Mouse (Mus musculus) A20 (cell line): ENCODE results near the gene Hoxa3.

ENCODE experiments used
- DNase-seq: peaks from one replicate; pipeline ENCODE4 v3.0.0-alpha.2; 2011; ENCODE audit warnings: low read depth, low spot score

The Hoxa3 gene

GRCm38 (mm10) chr6:52246916-52247315, 33.8 kb upstream of the Hoxa3 start:
- DNase-seq = no peak

DNA sequence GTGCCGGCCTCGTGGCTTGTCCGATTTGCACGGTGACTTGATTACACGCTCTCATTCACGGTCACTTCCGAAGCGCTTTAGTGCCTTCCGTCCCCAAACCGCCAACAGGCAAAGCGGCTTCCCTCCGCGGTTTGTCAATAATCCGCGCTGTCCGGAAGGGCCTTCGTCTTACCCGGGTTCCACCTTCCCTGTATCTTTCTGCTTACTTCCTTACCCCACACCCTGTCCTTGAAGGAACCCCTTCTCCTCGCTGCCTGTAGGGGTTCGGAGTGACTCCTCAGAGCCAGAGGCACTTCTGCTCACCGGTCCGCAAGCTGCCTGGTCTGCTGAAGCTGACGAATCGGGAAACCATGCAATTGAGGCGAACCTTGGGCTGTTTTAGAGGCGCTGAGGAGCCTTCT, 33.3 kb upstream of the Hoxa3 start:
- DNase-seq = no peak

DNA sequence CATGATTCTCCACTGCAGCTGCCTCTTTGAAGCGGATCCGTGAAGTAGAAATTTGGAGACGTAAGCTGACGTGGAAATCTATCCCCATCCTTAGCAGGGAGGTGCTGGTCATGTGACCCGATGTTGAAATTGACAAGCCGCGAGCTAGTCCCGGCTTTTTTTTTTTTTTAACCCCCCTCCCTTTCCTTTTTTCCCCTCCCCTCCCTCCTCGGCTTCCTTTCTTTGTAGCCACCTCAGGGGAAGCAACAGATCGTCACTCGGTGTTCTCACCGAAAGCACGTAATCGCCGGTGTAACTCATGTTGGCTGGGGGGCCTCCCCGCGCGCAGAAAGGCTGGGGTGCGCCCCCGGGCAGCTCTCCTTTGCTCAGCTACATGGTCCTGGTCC, 32.6 kb upstream of the Hoxa3 start, which contains the start of gene Hoxa11:
Hoxa11 (minus strand) TSS at position 54 of the 386 bp plus-strand sequence.
- no peak for DNase-seq

- DNase-seq = no peak
Measured at GRCm38 (mm10) chr6:52245040-52245756, 32.1 kb upstream of the Hoxa3 start.

DNA sequence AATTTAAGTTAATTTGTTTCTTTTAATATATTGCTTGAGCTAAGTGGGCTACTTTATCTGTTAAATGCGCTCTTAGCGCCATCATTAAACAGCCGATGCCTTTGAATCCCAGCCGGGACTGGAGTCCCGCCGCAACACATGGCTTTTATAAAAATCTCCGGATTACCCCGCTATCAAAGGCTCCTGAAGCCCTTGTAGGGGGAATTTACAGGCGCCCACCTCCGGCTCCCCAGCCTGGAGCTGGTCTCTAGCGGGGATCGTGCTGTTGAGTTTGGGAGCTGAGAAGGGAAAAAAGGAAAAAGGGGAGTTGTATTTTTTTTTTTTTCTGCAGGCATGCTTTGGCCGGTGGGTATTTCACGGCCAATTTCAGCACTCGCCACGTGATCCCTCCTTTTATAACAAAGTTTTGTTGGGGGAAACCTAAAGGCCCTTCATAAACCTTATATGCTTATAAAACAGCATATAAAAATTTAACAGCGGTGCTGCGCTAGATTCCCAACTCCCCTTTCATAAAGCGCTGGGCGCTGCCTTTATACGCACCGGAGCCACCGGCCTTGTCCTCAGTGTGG, 31.4 kb upstream of the Hoxa3 start:
- DNase-seq = no peak

GRCm38 (mm10) chr6:52243681-52244121, 30.6 kb upstream of the Hoxa3 start:
- no peak for DNase-seq

- no peak for DNase-seq
Measured at GRCm38 (mm10) chr6:52242801-52243332, 29.7 kb upstream of the Hoxa3 start.

DNA sequence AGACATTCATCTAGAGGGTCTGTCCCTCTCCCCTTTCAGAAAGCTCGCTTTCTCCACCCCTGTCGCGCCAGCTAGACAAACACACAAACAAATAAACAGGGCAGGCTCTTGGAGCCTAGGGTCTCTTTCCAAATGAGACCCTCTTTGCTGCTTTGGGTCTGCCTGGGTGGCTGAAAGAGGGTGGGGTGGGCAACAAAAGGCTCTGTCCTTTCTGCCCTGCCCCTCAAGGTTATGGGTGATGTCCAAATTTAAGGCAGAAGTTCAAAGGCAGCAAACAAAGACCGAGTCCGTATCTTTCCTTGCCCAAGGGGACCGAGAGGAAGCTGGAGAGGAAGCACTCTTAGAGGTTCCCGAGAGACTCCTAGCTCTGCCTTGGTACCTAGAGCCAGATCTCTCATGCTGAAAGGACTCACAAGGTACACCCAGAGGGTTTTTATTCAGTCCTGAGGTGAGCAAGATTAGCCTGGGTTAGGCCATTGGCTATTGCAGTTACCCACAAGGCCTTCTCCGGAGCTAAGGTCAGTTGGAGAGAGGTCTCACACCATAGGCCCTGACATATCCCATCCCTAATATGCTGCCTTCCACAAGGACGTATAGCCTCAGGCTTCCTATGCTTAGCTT, 28.0 kb upstream of the Hoxa3 start:
- no peak for DNase-seq

- DNase-seq = peak; percentile 95
Measured at GRCm38 (mm10) chr6:52240389-52241000, 27.4 kb upstream of the Hoxa3 start, which contains the start of gene Hoxa10. TSS of gene Hoxa10 (minus strand) at chr6:52240854.

DNA sequence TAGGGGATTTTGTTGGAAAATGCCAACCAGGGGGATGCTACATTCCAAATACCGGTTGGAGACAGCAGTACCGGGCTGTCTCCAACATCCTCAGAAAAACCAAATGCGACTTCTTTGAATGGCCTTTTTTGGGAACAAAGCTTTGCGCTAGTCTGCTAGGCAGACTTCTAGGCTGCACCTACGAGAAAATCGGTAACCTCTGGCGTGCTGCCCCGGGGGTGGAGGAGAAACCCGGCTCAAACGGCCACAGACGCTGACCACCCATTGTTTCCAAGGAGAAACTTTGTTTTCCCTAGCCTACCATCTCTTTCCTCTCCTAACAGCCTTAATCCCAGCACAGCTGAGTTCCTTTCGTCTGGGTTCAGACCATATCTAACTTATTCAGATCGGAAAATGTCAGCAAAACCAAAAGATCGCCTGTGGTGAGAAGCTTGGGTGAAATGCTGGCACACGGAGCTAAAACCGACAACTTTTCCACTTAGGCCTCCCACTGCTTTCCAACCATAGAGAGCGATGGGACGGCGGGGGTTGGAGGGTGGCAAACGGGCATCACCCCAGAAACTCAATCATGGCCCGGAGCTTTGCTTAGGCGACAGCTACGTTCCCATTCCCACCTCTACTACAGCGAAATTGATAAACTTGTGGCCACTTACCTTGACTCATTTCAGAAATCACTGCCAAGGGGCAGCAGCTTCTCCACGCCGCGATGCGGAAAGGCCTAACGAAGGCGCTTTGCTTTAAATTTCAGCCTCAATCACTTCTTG, 26.7 kb upstream of the Hoxa3 start:
- DNase-seq = no peak

GRCm38 (mm10) chr6:52238976-52239375, 25.8 kb upstream of the Hoxa3 start:
- peak; percentile 12 for DNase-seq

- no peak for DNase-seq
Measured at GRCm38 (mm10) chr6:52238155-52238545, 25.0 kb upstream of the Hoxa3 start.

DNA sequence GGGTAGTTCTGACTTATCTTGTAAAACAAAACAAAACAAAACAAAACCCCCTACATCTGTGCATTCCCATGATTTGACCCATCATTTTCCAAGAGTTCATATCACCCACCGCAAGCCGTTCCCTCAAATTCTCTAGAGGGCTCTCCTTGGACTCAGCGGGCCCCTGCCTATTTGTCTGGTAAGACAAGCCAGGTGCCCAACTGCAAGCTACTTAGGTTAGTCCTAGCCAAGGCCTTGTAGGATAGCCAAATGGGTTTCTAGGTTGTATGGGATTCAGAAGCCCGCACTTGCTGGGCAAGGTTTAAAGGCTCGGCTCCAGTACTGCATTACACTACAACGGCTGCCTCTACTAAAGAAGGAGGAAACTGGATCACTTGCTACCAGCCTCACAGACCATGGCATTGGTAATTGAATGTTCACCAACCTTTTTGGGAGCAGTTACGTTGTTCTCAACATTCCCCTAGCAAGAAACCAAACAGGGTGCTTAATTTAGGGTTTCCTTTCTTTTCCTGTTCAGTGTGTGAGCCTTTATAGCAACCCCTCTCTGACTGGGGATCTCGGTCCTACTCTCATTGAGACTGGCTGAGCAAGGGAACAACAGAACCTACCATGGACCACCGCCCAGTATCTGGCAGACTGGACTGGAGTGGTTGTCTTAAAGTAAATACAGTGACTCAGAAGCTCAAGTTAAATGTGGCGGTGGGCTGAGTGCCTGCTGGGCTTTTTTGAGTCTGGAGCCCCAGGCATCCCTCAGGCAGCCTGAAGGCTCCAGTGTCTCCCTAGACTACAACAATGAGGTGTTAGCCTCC, 24.4 kb upstream of the Hoxa3 start:
- no peak for DNase-seq

DNA sequence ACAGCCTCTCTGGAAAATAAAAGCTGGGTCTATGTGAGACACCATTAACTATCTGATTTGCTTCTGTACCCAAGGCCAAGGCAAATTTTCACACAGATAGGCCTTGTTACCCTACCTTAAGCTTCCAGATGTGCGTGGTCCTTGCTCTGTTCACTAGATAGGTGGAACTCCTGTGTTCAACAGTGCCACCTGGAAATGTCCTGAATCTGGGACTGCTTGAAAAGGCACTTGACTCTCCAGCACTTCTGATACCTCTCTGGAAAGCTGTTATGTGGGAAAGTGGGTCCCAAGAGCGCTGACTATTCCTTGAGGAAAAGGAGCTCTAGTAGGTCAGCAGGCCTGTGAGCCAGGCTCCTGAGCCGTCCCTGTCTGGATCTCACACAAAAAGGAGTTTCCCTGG, 23.7 kb upstream of the Hoxa3 start:
- DNase-seq = no peak

- no peak for DNase-seq
Measured at GRCm38 (mm10) chr6:52235866-52236265, 22.7 kb upstream of the Hoxa3 start.

DNA sequence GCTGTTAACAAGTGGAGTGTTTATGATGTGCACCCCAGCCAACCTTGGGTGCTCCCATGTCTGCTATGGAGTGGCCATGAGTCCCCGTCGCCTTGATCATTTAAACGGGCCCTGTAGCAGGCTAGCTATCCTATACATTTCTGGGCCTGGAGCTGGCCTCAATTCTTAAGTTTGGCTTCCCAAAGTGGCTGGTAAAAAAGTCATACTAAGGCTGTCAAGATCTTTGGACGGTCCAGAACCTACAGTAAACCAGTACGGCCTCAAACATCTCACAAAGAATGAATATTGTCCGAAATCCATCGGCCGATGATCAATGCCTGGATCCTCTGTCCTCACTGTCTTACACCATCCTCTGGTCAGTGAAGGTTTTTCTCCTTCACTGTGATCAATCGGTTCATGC, 22.1 kb upstream of the Hoxa3 start:
- no peak for DNase-seq

DNA sequence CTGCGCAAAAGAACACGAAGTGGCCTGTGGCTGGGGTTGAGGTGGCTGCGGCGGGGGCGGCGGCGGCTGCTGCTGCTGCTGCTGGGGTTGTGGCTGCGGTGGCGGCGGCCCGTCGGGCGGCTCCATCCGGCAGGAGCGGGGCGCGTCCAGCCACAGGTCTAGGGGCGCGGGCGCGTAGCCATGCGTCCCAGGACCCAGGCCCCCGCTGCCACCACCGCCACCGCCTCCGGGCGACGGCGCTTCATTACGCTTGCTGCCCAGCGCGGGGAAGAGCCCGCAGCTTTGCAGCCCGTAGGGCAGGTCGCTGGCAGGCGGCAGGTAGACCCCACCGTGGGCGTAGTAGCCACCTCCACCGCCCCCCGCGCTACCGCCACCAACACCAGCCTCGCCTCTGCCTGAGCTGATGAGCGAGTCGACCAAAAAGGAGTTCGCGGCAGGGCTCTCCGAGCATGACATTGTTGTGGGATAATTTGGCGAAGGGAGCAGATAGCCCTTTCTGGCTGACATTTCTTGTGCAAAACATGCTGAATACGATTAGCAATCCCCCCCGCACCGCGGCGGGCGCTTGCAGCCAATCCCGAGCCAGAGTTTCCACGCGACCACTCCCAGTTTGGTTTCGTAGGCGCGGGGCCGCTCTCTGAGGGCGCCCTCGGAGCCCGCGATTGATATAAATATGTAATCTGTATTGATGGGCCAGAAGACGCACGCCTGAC, 21.4 kb upstream of the Hoxa3 start:
- no peak for DNase-seq

DNA sequence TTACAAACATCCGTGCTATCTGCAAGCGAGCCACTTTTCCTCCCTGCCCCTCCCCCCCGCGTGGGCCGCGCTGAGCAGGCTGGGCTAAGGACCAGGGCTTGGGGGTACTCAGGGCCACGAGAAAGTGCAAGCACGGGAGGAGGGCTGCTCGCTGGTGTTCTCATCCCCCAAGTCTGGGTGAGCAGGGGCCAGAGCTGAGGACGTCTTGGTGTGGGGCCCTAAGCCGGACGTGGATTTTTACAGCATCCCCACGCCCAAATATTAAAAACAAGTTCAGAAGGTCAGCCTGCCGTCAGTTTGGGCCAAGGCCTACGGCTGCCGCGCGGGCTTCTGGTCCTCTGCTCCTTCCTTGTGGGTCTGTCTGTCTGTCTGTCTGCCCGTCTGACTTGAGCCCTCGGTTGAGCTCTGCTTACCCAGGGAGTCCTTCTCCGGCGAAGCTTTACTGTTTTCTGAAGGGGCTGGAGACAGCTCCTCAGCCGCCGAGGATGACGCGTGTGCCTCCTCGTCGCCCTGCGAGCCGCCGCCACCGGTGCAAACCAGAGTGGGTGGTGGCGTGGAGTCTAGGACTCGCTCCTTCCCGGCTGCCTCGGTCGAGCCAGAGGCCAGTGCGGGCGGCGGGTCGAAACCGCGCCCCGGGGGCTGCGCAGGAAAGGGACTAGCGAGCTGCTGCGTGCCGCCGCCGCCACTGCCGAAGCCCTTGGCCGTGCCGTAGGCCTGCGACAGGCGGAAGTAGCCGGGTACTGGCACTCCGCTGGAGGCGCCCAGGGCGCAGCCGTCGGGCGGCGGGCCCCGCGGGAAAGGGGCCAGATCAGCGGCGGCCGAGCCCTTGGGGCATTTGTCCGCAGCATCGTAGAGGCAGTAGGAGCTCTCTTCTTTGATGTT, 20.7 kb upstream of the Hoxa3 start:
- no peak for DNase-seq

- DNase-seq = no peak
Measured at GRCm38 (mm10) chr6:52232984-52233545, 19.9 kb upstream of the Hoxa3 start.
